Mouse (Mus musculus): Measurements from ENCODE around the gene Acacb.

The Acacb gene

DNA sequence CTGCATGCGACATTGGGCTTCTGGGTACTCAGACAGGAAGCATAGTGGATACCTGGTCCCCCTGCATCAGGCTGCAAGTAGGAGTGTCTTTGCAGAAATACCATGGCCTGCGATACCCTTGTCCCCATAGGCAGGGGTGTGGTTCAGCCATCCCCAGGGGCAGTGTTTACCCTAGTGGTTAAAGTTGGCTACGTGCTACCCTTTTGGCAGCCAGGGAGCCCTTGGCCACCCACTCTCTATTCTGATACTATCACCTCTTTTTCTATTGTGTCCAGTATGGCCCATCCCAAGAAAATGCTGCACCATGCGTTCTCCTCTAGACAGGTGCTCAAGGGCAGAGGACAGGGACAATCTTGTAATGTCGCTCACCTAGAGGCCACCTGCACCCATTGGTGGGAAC lies 8.4 kb downstream of the Acacb start:
- TF ChIP-seq GATA4 (IDR thresholded peaks at IDR 0.05; ENCODE audit: insufficient replicate concordance, low read length) = no peak

DNA sequence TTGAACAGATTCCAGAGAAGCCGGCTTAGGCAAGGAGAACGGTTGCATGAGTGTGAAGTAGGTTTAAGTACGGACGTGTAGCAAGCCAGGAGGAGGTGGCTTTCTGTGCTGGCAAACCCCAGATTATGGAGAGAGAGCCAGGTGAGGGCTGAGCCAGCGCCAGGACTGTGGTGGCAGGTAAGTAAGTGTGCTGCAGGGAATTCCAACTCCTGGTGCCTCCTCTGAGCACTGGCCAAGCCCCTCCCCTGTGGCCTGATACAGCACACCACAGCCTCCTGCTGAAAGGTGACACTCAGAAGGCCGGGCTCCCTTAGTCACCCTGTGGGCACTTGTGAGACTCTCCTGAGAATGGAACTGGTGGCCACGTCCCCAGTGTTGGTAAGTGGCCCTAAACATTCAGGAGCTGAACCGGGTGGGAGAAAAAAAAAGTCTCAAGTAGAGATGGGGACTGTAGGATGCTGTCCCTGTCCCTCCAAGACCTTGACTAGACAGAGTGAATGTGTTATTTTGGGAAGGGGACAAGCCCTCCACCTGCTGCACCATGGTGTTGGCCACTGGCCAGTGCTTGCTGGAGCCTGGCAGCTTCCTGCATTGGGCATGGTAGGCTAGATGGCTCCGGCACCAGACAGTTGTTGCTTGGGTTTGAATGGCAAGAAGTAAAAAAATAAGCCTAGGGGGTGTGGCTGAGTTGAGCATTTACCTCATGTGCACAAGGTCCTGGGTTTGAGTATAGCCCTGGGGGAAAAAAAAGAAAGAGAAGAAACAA lies 9.0 kb downstream of the Acacb start:
- no peak for TF ChIP-seq GATA4 (IDR thresholded peaks at IDR 0.05; ENCODE audit: insufficient replicate concordance, low read length)

DNA sequence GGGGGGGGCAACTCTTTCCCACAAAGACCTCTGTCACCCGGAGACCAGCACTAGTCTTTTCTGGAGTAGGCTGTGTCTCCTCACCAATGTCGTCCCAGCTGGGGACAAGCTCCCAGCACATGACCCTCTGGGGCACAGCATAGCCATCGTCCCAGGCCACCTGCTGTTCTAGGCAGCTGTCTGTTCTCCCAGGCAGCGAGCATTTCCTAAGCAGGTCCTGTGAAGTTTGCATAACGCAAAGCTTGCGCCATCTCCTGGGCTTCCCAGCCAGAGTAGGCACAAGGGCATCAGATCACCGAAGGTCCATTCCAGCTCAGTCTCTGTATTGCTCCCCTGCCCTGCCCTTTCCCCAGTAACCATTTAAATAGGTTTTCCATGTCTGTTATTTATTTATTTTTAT lies 10.9 kb downstream of the Acacb start:
- TF ChIP-seq GATA4 (IDR thresholded peaks at IDR 0.05; ENCODE audit: insufficient replicate concordance, low read length) = no peak

DNA sequence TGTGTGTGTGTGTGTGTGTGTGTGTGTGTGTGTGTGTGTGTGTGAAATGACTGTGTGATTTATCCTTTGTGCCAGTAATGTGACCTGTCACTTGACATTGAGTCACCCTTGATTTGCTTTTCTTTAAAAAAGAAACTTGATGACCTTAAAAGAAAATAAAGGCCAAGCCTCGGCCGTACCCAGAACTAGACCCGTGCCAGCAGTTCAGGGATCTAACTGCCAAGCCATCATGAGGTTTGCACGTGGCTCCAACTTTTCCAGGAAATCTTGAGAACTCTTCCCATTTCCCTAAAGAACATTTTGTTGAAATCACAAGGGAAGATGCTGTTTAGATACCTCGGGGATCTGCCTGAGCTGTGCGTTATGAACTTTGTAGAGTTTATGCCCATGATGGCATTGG lies 15.1 kb downstream of the Acacb start:
- TF ChIP-seq GATA4 (IDR thresholded peaks at IDR 0.05; ENCODE audit: insufficient replicate concordance, low read length) = no peak

DNA sequence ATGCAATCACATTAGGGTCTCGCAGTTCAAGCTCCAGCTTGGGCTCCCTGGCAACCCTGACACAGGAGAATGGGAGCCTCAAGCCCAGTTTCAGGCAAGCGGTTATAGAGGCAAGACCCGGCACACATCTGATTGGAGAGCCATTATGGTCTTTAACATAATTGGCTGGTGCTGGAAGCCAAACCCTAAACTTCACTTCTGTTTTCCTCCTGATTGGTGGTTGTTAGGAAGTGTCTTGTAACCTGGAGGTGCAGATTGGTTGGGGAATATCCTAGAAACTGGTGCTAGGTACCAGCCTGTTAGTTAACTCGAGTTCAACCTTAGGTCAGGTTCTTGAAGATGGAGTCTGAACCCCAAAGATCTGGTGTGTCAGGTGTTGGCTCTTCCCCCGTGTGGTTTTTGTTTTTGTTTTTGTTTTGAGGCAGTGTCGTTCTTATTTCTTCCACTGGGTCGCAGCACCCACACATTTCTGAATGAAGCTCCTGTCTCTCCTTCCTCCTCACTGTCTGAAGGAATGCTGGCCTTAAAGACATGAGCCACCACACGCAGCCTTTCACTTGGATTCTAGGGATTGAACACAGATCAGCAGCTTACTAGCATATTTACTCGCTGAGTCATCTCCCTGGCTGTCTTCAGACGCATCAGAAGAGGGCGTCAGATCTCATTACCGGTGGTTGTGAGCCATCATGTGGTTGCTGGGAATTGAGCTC lies 15.9 kb downstream of the Acacb start:
- no peak for TF ChIP-seq GATA4 (IDR thresholded peaks at IDR 0.05; ENCODE audit: insufficient replicate concordance, low read length)

DNA sequence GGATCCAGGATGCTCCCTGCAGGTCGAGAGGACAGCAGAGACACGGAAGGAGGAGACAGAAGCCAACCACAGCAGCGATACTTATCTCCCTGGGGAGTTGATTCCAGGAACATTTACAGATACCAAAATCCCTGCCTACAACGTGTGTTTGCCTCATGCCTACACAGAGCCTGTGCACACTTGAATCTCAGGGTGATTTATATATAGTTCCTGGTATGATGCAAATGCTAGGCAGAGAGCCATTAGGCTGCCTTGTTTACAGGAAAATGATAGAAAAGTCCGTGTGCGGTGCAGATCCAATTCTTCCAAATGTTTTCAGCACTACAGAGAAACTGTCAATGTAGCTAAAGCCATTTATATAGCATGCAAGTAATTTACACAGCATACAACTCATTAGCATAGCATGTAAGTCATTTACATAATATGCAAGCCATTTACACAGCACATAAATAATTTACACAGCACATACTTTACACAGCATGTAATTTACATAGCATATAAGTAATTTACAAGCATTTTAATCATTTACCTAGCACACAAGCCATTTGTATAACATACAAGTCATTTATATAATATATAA lies 16.9 kb downstream of the Acacb start:
- no peak for TF ChIP-seq GATA4 (IDR thresholded peaks at IDR 0.05; ENCODE audit: insufficient replicate concordance, low read length)

DNA sequence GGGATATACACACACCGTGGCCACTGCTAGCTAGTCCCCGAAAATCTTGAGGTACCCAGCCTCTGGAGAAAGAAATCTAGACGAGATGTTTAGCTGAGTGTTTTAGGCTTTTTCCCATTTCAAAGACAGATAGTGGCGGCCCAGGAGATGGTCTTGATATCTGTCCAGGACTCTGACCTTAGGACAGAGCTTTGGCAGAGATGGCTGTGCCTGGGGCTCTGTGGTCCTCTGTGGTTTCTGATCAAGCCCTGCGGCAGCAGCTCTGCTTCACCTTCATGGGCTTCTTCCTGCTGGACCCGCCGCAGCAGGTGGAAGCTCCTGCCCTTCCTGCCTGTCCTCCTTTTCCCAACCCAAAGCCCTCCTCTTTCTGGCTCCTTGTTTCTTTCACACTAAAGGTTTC lies 24.0 kb downstream of the Acacb start:
- no peak for TF ChIP-seq GATA4 (IDR thresholded peaks at IDR 0.05; ENCODE audit: insufficient replicate concordance, low read length)

DNA sequence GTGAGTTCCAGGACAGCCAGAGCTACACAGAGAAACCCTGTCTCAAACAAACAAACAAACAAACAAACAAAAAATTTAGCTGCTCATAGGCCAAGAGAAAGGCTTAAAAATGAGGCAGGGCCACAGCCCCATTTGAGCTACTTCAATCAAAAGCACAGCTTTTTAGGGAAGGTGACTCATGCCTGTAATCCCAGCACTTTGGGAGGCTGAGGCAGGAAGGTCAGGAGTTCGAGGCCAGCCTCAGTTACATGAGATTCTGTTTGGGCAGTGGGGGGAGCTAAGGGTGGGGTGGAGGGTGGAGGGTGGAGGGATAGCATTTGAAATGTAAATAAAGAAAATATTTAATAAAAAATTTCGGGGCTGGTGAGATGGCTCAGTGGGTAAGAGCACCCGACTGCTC lies 26.6 kb downstream of the Acacb start:
- no peak for TF ChIP-seq GATA4 (IDR thresholded peaks at IDR 0.05; ENCODE audit: insufficient replicate concordance, low read length)

DNA sequence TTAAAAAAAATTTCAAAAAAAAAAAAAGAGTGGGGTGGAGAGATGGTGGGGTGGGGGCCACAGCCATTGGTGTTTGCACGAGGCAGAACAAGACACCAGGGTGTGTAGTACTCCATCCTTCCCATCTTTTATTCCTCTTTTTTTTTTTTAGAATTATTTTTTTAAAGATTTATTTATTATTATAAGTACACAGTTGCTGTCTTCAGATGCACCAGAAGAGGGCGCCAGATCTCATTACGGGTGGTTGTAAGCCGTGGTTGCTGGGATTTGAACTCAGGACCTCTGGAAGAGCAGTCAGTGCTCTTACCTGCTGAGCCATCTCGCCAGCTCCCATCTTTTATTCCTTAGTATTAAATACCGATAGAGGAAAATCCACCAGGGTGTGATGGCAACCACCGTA lies 27.1 kb downstream of the Acacb start:
- no peak for TF ChIP-seq GATA4 (IDR thresholded peaks at IDR 0.05; ENCODE audit: insufficient replicate concordance, low read length)

DNA sequence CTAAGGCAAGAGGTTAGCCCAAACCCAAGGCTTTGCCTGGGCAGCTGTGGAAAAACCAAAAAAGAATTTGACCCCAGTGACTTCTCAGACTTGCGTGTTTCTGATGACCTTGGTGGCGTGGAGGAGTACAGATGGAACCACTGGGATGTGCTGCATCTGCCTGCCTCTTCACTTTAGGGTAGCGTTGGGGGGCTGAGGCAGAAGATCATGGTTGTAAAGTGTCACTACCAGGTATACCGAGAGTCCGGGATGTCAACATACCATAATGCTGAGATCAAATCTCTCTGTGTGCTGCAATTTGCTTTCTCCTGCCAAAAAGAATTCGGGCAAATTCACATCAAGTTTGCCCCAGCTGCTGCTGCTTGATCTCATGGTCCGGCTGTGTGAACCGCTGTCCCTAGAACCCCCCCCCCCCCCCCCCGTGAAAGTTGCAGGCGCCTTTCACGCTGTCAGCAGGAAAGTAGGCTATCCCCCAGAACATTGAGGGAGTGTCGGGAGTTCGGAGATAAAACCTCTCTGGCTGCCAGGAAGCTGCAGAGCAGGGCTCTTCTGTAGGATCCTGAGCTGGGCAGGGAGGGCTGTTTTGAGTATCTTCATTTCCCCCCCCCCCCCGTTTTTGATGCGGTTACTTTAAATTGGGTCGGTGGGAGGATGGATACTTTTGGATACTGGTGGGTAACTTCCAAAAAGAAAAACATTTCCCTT lies 27.7 kb downstream of the Acacb start:
- TF ChIP-seq GATA4 (IDR thresholded peaks at IDR 0.05; ENCODE audit: insufficient replicate concordance, low read length) = no peak

DNA sequence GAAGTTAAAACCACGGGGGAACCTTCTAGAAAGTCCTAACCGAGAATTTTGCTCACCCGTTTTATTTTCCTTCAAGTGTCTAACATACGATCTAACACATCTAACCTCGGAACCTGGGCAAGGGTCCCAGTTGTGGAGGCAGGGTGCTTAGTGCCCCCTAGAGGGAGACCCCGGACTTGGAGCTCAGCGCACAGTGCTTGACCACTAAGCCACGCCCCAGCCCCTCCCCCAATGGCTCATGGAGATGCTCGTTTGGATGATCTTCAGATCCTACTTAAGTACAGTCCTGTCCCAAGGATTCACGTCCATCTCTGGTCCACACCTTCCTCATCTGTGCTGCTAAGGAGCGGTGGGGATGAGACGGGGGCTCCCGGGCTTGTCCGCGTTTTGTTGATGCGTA lies 28.3 kb downstream of the Acacb start:
- no peak for TF ChIP-seq GATA4 (IDR thresholded peaks at IDR 0.05; ENCODE audit: insufficient replicate concordance, low read length)

DNA sequence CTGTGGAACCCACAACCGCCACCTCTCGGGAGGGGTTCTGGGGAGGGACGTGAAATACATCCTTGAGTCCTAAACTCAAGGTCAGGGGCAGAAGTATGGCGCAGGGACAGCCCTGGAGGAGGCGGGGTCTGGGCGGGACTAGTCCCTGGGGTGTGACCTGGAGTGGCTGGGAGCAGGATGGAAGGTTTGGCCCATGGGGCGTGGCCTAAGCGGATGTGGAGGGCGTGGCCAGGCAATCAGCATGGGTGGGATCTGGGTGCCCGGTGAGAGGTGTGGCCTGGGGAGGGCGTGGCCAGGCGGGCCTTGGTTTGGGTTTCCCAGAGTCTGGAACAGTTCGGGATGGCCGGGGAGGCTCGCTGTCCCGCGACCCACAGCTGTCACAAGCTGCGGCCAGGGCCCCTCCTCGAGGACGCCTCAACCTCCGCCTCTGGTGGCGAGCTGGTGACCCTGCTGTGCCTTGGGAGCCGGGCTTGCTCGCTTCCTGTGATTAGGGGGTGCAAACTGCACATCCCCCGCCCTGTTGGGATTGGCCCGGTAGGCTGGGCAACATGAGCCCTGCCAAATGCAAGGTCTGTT lies 29.3 kb downstream of the Acacb start:
- peak; percentile 59; the same call in 1 of the 2 replicates for TF ChIP-seq GATA4 (IDR thresholded peaks at IDR 0.05; ENCODE audit: insufficient replicate concordance, low read length)

DNA sequence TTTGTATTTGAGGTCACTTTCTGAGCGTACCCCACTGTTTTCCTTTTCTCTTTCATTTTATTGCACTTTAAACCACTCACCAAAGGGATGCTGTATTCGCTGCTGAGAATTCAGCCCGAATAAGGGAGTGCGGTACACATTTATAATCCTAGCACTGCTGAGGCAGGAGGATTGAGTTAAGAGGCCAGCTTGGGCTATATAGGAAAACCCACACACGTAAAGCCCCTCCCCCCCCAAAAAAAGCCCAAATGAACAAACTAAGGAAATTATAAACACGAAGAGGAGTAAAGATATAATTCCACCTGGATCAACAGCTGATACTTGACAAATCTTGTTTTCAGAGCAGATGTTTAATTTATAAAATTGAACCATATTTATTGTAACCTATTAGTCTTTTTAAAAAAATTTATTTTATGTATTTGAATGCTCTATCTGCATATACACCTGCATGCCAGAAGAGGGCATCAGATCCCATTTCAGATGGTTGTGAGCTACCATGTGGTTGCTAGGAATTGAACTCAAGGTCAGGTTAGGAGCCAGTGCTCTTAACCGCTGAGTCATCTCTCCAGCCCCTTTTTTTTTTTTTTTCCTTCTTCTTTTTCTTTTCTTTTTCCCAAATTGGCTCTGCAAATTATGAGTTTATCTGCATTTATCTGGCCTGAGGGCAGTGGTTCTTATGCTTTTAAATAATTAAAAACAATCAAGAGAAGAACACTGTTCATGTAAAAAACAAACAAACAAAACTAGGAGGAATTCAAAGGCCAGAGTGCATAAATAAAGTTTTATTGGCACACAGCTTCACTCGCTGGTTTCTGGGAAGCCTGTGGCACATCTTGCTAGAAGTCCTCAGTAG lies 30.4 kb downstream of the Acacb start:
- no peak for TF ChIP-seq GATA4 (IDR thresholded peaks at IDR 0.05; ENCODE audit: insufficient replicate concordance, low read length)

DNA sequence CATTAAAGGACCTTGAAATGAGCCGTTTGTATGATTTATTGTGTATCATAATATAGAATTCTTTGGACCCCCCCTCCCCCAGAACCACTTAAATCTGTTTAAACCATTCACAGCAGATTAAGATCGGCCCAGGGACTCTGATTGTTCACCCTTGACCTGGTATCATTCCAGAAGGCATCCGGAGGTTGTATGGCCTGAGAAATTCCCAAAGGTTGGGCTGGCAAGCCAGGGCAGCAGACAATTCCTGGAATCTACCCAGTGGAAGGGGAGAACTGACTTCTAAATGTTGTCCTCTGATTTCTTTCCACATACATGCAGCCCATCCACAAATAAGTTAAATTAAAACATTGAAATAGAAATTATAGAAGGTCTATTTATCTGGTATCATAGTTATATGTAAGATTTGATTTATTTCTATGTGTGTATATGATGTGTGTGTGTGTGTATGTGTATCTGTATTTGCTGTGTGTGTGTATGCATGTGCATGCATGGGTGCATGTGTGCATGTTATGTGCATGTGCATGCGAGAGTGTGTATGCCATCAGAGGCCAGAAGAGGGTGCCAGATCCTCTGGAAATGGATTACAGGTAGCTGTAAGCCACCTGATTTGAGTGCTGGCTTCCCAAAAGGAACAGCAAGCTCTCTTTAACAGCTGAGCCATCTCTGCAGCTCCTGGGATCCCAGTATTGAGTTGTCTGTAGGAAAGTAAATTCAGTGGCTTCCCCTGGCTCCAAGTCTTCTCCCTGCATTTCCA lies 31.8 kb downstream of the Acacb start:
- no peak for TF ChIP-seq GATA4 (IDR thresholded peaks at IDR 0.05; ENCODE audit: insufficient replicate concordance, low read length)

Measured in liver, adult (tissue).